Mouse (Mus musculus) embryo, embryonic 9.5 days (tissue): Measurements from ENCODE around the gene Tspan31.
A peak's percentile ranks its signal among the peaks of the same experiment; 100 is the strongest.
"Not testable (repeated sequence)": the region's sequence is repeated elsewhere in the genome, so short reads cannot be mapped to it uniquely, and the experiment has no call there.

ENCODE experiments used
- DNase-seq: peaks from one replicate; pipeline ENCODE4 v3.0.0-alpha.2; 2017; ENCODE audit errors: extremely low spot score

Gene Tspan31

DNA sequence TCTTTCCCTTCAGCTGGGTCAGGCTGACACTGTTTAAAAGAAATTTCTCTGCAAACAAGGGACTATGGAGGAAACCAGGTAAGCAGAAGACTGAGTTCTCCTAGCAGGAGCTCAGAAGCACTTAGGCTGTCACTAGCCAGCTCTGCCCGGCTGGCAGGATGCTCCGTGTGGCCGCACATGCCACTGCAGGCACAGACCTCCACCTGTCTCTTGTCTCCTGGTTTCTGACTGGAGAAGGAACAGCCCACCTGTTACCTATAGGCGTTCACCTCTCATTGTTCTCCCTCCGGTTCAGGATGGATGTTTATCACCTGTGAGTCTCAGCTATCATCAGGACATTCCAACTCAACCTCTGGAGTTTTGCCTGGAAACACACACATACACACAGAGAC is 13.8 kb upstream of the Tspan31 start:
- DNase-seq = no peak

DNA sequence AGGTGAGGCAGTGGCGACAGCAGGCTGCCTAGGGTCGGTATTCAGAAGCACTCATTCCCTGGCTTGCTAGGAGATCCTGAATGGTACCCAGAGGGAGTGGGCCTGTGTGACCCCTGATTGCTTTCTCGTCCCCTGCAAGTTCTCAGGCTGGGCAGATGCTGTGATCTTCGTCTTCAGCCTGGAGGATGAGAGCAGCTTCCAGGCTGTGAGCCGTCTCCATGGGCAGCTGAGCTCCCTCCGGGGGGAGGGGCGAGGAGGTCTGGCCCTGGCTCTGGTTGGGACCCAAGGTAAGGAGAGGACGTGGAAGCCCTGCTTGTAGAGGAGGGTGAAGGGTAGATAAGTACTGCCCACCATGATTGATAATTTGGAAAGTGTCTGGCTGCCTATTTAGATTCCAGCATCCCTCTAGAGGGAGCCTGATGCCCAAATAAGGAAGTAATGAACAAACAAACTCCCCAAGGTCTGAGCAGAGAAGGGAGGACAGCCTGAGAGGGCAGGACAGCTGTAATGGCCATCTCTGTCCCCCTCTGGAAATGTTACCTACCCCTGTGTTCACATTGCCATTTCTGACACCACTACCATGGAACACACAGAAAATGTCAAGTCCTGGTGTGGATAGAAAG is 13.3 kb upstream of the Tspan31 start:
- no peak for DNase-seq

DNA sequence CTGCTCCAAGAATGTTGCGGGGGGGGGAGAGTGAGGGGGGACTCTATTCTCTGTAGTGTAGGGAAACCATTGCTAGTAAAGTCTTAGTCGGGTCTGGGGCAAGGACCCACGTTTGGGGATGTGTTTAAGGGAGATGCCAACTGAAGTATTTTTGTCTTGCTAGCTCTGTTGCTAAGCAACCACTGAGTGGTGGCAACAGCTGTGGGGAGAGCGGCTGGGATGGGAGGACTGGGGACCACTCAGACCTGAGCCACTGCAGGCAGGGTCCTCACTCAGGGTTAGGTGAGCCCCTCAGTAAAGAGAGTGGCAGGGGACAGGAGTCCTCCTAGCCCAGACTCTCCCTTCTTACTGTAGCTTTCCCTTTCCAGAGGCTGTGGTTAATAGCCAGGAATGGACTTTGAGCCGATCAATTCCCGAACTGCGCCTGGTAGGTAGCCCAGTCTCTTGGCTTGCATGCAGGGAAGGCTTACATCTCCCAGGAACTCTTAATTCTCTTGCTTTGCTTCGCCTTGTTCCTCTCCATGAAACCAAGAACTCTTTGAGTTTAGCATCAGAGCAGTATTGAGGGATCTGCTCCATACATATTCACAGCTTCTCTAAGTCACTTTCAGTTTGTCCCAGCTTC is 12.0 kb upstream of the Tspan31 start:
- DNase-seq = peak; percentile 49

DNA sequence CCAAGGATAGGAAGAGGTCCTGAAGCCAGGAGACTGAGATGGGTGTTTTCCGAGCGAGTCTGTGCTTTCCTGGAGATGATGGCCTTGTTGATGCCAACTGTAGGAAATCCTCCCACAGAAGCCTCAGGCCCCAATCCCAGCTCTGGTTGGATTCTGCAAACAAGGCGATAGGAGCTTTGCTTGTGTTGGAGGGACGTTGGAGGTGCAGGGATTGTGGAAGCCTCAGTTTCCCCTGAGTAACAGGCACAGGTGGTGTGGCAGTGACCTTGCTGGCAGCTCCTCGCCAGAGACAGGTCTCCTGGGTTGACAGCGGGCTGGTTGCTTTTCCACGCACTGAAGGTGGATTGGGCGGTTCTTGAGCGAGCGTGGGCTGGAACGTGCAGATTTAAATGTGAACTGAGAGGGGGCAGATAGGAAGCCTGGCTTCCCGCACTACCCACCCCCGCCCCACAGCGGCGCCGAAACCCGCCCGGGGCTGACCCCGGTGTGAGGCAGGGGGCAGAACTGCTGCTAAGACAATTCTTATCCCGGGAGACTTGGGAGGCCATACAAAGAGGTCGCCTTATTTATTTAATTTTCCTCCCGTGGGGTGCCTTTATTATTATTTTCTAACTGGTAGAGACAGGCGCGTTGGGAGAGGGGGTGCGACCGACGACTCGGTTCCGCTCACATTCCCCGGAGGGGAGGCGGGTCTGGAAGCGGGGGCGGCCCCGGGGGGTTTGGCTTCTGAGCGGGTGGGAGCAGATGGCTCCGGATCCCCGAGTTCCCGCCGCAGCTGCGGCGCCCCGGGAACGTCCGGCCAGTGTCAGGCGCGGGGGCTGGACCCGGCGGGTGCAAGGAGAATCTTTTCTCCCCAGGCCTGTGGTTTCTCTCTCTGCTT is 11.1 kb upstream of the Tspan31 start:
- DNase-seq = no peak

DNA sequence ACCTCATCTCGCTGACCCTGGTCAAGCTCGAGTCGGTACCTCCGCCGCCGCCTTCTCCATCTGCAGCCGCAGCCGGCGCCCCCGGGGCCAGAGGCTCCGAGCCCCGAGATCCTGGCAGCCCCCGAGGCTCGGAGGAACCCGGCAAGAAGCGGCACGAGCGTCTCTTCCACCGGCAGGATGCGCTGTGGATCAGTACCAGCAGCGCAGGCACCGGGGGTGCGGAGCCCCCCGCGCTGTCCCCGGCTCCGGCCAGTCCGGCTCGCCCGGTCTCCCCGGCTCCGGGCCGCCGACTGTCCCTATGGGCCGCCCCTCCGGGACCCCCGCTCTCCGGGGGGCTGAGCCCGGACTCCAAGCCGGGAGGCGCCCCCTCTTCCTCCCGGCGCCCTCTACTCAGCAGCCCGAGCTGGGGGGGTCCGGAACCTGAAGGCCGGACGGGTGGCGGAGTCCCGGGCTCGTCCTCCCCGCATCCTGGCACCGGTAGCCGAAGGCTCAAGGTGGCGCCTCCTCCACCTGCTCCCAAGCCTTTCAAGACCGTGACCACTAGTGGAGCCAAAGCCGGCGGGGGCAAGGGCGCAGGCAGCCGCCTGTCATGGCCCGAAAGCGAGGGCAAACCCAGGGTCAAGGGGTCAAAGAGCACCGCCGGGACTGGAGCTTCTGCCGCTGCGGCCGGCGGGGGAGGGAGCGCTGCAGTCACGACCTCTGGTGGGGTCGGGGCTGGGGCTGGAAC is 9.8 kb upstream of the Tspan31 start:
- peak; percentile 45 for DNase-seq

DNA sequence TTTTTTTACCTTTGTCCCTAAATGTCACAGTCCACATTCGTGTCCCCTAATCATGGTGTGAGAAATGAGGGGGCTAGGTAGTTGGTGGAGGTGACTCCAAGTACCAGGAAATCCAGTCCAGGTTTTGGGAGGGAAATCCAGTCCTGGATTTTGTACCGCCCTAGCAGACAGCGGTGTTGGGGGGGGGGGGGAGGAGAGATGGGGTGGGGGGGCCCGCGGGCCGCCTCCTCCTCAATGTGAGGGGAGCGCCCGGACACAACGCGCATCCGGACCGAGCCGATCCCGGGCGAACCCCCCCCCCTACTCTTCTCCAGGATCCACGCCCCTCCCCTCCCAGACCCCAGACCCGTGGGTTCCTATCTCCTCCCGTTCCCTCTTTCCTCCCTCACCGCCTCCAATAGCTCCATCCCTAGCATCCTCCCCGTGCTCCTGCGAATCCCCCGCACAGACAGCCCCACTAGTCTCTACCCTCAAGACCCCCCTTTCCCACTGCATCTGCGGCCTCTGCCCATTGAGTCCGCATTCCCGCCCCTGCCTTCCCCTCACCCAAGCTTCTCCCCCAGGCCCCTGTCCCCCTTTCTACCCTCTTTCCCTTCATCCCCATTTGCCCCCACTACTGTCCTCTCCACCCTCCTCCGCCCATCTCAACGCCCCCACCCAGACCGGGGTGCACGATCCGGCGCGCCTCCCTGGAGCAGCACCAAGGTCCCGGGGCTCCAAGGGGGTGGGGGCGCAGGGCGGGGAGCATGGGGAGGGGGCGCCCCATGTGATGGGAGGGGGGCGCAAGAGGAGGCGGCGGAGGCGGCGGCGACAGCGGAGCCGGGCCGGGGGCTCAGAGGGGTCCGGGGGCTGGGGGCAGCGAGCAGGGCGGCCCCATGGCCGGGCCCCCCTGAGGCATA is 8.9 kb upstream of the Tspan31 start:
- peak; percentile 77 for DNase-seq

DNA sequence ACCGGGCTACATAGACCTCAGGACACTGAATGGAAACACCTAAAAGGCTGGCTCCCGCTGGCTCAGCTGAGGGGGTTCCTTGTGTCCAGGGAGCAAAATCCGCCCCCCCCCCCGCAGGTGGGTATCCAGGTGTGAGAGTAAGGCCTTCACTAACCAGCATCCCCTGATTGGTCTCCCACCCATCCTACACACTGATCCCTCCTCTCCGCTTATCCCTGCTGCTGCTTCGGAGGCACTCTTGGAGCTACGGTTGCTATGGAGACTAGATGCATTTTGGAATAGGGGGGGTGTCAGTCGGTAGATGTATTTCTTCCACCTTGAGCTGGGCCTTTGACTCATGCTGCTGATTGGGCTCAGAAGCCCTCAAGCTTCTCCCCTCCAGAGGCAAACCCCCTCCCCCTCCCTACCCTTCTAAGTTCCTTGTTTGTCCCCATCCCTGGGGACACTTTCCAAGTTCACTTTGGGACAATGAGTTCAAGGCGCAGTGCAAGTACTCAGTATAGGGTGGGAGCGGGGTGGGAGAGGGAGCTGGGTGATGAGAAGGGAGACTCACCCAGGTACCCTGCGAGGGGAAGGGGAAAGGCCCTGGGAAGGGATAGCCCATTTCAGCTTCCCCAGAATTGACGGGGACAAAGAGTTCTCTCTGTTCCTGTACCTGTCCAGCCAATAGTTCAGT is 8.1 kb upstream of the Tspan31 start:
- no peak for DNase-seq

DNA sequence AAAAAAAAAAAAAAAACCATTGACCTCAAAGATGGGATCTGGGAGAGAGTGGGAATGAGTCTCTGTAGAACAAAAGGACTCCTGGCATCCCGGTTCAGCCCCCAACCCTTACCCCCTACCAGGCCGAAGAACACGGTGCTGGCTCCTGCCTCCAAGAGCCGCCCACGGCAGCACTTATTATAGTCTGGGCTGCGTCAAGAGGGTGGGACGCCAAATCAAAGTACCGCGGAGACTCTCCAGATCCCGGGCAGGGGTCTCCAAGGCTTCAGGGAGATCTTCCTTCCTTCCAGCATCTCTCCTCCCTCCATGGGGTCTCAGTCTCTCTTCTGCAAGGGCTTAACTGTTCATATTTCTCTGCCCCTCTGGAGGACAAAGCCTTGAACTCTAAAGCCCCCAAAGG is 7.5 kb upstream of the Tspan31 start:
- no peak for DNase-seq

DNA sequence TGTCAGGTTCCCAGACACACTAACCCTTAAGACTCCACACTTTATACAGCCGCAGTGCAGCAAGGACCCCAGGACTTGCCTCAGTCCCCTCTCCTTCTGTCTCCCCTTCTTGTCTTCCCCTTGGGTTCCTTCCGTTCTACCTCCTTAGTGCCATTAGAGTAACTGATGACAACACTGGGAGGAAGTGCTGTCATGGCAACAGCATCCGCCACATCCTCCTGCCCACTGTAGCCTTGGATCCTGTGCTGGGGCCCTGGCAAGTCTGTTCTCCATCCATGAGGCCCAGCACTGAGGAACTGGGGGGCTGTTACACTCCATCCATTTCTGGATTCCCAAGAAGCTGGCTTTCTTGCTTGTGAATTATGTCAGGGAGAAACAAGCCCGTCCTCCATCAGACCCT is 6.0 kb upstream of the Tspan31 start:
- no peak for DNase-seq

DNA sequence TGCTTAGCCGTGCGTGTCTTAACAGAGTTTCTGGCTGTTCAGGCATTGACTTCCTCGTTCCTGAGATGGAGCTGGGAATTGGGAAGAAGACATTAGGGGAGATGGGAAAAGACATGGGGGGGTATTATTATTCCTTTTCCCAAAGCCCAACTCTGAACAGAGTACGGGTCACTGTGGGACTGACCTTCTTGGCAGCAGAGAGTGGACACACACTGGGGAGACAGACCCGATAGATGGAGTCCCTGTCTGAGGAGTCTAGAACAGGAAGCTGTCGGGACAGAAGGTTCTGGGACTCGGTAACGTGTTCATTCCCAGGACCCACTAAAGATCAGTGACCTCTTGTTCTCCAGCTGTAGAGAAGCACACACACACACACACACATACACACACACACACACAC is 5.6 kb upstream of the Tspan31 start:
- no peak for DNase-seq

DNA sequence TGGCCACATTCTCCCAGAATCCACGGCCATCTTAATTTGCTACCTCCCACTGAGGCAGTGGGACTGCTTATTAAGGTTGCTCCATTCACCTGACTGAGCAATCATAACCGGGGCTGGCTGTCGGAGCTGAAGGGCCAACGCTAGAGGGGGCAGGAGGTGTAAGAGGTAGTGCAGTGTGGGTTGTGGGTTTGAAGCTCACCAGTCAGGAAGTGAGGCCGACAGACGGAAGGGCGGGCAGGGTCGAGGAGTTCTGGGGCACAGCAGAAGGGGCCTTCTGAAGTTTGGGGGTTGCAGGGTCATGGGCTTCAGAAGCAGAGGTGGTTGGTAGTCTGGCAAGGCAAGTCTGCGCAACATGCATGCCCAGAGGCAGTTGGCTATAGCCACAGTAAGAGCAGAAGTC is 5.0 kb upstream of the Tspan31 start, which contains the start of gene Agap2:
TSS of gene Agap2 (plus strand) at position 205 of the 400 bp plus-strand sequence.
- DNase-seq = no peak

DNA sequence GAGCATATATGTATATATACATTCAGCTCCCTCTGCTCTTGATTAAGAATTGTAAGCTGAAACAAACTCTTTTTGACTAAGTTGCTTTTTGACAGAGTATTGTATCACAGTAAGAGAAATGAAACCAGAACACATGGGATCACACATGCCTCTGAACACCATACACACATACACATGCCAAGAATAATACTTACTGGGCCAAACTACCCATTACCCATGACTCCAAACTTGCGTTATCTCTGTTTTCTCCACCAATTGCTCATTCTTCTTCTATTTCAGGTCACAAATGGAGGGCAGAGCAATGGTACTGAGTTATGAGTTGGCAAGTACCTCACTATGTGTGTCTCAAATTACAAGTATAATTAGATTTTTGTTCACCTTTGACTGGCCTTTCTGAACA is 3.9 kb upstream of the Tspan31 start:
- DNase-seq = no peak

DNA sequence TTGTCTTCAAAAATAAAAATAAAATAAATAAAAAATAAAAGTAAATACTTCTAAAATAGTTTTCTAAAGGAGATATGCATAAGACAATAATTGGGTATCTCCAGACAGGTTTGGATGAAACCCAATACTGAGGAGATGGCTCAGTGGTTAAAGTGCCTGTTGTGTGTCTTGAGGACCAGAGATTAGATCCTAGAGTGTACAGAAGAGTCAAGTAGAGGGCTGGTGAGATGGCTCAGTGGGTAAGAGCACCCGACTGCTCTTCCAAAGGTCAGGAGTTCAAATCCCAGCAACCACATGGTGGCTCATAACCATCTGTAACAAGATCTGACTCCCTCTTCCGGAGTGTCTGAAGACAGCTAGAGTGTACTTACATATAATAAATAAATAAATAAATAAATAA is 2.9 kb upstream of the Tspan31 start:
- DNase-seq = not testable (repeated sequence)

DNA sequence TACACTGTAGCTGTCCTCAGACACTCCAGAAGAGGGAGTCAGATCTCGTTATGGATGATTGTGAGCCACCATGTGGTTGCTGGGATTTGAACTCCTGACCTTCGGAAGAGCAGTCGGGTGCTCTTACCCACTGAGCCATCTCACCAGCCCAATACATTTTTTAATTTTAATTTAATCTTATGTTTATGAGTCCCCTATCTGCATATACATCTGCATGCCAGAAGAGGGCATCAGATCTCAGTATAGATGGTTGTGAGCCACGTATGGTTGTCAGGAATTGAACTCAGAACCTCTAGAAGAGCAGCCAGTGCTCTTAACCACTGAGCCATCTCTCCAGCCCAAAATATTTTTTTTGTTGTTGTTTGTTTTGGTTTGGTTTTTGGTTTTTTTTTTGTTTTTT is 2.2 kb upstream of the Tspan31 start:
- not testable (repeated sequence) for DNase-seq

DNA sequence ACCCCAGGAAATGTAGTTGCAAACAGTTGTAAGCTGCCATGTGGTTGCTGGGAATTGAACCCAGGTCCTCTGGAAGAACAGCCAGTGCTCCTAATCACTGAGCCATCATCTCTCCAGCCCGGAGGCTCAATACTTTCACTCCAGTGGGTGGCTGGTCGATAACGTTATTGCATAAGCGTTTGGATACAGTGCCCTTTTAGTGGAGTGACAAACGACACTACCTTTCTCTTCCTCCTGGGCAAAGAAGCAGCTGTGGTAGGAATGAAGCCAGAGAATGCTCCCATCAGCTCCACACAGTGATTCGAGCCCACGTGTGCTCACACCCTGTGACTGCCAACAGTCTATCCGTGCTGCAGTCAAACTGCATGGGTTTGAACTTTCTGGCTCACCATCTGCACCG is 1.1 kb upstream of the Tspan31 start:
- DNase-seq = no peak

DNA sequence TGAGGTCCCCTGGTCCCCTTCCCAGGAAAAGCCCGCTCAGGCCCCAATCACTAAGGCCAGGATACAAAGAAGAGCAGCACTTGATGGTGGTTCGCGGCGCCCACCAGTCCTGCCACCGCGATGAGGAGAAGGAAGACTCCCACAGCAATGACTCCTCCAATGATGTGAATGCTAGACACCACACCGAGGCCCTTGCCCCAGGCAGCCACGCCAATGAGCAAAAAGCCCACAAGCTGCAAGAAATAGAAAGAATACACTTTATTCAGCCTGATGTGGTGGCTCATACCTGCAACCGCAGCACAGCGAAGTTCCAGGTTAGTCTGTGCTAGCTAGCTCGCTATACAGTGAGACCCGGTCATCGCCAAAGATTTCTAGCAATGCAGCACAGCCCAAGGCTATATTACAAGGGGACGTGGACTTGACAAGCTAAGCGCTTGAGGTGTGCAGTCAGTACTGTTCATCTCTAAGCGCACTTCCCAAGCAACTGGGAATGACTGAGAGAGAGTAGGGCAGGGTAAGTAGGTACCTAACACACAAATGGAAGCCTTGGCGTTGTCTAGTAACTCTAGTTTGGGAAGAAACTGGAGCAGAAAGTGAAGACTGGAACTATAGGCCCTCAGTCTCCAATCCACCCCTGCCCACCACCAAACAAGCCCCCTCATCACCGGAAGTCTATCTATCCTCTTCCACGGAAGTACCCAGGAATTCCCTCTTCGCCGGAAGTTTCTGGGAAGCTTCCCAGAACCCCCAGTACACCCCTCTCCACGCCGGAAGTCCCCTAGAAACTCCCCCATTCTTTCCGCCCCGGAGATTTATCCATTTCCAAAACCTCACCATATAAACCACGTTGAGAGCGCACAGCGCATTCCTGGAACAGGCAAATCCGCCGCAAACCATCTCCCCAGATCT is 529 bp downstream of the Tspan31 start:
- DNase-seq = peak; percentile 45

DNA sequence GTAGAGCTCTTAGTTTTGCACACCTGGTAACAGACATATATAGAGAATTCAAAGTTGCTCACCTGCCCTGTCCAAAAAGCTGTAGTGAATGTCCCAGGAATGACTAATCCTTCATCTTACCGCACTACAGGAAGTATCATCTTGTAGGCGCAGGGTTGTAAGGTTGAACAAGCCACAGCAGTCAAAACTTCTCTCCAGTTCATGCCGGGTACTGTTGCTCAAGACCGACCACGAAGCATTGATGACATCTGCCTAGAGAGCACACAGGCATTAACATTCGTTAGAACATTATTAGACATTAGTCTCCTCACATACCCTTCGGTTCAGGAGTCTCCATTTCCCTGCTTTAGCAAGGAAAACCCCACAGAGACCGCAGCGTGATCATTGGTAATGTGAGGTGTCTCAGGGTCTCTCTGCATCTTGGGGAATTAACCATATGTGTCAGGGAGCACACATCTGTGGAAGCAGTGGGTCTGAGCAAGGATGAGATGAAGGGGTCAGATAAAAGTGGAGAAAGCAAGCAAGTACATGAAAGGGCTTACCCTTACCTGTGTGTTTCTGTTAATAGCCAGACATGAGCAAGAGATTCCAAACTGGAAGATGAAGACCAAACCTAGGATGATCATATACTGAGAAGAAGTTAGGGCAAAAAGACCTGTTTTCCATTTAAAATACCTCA is 1.6 kb downstream of the Tspan31 start:
- DNase-seq = no peak

DNA sequence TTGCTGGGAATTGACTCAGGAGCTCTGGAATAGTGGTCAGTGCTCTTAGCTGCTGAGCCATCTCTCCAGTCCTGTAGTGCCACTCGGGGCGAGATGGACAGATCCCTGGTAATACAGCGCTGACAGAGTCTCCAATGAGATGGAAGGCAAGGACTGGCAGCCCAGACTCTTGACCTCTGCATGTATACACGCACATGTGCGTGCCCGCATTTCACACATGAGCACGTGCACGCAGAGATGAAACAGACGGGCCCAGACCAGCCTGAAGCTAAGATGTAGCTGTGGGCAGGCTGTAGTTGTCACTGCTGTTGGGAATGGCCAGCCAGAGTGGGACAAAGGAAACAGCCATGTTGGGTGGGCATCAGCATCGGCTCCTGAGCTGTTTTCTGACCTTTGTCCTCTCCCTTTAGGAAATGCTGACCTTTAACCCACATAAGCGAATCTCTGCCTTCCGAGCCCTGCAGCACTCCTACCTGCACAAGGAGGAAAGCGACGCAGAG is 3.5 kb downstream of the Tspan31 start:
- no peak for DNase-seq

DNA sequence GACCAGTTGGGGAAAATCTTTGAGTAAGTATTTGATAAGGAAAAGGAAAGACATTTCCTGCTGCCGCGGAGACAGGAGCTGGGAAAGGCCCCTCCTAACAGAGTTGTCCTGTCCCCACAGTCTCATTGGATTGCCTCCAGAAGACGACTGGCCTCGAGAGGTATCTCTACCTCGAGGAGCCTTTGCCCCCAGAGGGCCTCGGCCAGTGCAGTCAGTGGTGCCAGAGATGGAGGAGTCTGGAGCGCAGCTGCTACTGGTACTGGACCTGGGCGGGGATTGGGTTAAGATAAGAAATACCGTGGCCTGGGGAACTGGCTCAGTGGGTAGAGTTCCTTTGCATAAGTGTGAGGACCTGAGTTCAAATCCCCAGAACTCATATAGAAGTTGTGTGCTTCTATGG is 4.1 kb downstream of the Tspan31 start:
- DNase-seq = no peak
